Mouse (Mus musculus): ENCODE results near the gene Tmem174.
A peak's percentile ranks its signal among the peaks of the same experiment; 100 is the strongest.

Gene Tmem174

GRCm38 (mm10) chr13:98637145-98637544, at the start of gene Tmem174:
Gene Tmem174, minus strand, starts transcription at chr13:98637410.
- no peak for DNase-seq (ENCODE audit: low read depth, low spot score)

- no peak for DNase-seq (ENCODE audit: low read depth, low spot score)
Measured at GRCm38 (mm10) chr13:98684144-98684900, 47.1 kb upstream of the Tmem174 start.

GRCm38 (mm10) chr13:98683412-98683811, 46.2 kb upstream of the Tmem174 start:
- no peak for DNase-seq (ENCODE audit: low read depth, low spot score)

GRCm38 (mm10) chr13:98680470-98681060, 43.4 kb upstream of the Tmem174 start:
- no peak for DNase-seq (ENCODE audit: low read depth, low spot score)

GRCm38 (mm10) chr13:98679631-98680041, 42.4 kb upstream of the Tmem174 start:
- peak; percentile 91 for DNase-seq (ENCODE audit: low read depth, low spot score)

GRCm38 (mm10) chr13:98679230-98679629, 42.0 kb upstream of the Tmem174 start:
- DNase-seq (ENCODE audit: low read depth, low spot score) = peak; percentile 60

- DNase-seq (ENCODE audit: low read depth, low spot score) = no peak
Measured at GRCm38 (mm10) chr13:98673922-98674321, 36.7 kb upstream of the Tmem174 start.

- no peak for DNase-seq (ENCODE audit: low read depth, low spot score)
Measured at GRCm38 (mm10) chr13:98669296-98669695, 32.1 kb upstream of the Tmem174 start.

- DNase-seq (ENCODE audit: low read depth, low spot score) = no peak
Measured at GRCm38 (mm10) chr13:98667316-98667715, 30.1 kb upstream of the Tmem174 start.

GRCm38 (mm10) chr13:98665240-98665639, 28.0 kb upstream of the Tmem174 start:
- DNase-seq (ENCODE audit: low read depth, low spot score) = no peak

- DNase-seq (ENCODE audit: low read depth, low spot score) = no peak
Measured at GRCm38 (mm10) chr13:98662173-98662675, 25.0 kb upstream of the Tmem174 start.

- no peak for DNase-seq (ENCODE audit: low read depth, low spot score)
Measured at GRCm38 (mm10) chr13:98656034-98656471, 18.8 kb upstream of the Tmem174 start.

- DNase-seq (ENCODE audit: low read depth, low spot score) = no peak
Measured at GRCm38 (mm10) chr13:98655346-98655745, 18.1 kb upstream of the Tmem174 start.

GRCm38 (mm10) chr13:98654129-98654939, 17.1 kb upstream of the Tmem174 start:
- peak; percentile 18 for DNase-seq (ENCODE audit: low read depth, low spot score)

GRCm38 (mm10) chr13:98652194-98652593, 15.0 kb upstream of the Tmem174 start:
- no peak for DNase-seq (ENCODE audit: low read depth, low spot score)

- peak; percentile 55 for DNase-seq (ENCODE audit: low read depth, low spot score)
Measured at GRCm38 (mm10) chr13:98651228-98651977, 14.2 kb upstream of the Tmem174 start.

- no peak for DNase-seq (ENCODE audit: low read depth, low spot score)
Measured at GRCm38 (mm10) chr13:98647775-98648568, 10.8 kb upstream of the Tmem174 start.

- no peak for DNase-seq (ENCODE audit: low read depth, low spot score)
Measured at GRCm38 (mm10) chr13:98638507-98639166, 1.4 kb upstream of the Tmem174 start.

- no peak for DNase-seq (ENCODE audit: low read depth, low spot score)
Measured at GRCm38 (mm10) chr13:98636571-98636970, 639 bp downstream of the Tmem174 start.

Data from 3T3-L1 (cell line).